Mouse (Mus musculus) T-cell, adult 2 months (primary cell): ENCODE measurements around the gene Lclat1.
A peak's percentile ranks its signal among the peaks of the same experiment; 100 is the strongest.

Source experiments
- DNase-seq: peaks from one replicate; pipeline ENCODE4 v3.0.0; 2022; ENCODE audit warnings: low spot score

Lclat1 gene

DNA sequence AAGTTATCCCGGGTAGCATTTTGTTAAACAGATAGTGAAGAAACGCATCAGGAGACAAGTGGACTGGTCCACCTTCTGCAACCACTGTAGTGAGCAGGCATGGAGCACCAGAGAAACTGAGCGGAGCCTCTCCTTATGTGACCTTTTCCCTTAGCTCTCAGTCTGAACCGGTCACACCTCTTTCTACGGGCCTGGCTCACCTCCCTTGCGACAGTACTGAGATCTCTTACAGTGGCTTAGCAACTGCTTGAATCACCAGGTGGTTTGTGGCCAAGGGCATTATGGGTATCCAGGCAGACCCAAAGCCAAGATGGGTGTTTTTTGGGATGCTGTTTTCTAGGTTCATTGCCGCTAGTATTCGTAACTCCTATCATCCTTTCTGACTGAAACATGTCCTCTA lies 16.4 kb upstream of the Lclat1 start:
- no peak for DNase-seq

DNA sequence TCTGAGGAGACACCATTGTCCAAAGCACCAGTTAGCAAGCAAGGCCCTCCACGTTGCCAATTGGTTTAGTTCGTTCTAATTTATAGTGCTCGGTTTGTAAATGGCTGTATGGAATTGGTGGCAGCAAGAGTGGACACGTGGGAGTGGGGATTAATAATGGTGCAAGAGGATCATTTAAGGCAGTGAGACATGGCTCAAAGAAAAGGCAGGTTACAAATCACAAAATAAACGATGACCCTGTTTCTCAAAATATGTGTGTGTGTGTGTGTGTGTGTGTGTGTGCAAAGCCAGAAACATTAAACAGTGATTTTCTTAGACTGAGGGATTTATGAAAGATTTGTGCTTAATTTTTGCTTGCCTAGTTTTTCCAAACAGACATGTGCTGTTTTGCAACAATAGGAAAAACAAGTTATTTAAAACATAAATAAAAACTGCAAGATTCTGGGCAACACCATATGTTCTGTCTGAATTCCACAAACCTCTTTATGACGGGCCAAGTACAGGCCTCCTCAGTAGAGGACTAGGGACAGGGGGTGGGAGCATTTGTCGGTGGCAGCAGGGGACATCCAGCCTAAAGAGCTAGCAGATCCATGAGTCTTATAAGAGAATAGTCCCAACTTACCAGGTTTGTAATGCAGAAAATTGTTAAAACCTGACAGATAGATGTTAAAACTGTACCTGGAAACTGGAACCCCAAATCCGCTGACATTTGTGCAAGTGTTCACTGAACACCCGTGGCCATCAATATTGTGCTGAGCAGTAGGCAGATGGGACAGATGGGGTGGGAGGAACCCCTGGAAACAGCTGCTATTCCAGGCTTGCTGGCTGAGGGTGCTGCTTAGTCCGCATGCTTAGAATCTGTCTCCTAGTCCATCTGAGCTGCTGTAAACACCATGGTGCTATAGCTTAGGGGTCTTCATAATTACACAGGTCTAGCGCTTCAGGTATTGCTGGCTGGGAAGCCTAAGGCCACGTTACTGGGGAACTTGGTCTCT lies 15.4 kb upstream of the Lclat1 start:
- no peak for DNase-seq

GRCm38 (mm10) chr17:73095070-73095469 lies 12.7 kb upstream of the Lclat1 start:
- DNase-seq = no peak

DNA sequence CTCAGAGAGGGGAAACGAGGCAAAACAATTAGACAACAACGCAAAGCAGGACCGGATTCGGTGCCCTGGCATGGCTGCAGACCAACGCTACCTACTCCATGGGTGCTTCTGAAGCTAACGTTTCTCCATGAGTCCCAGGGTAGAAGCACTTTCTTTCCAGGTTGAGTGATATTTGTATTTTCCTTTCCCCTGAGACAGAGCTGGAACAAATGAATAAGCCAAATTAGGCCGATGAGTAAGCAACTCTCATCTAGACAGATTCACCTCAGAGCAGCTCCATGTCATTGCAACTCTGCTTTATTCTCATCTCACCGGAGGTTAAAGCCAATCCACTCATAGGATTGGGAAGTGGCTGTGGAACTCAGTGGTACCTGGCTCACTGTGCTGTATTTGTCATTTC lies 12.2 kb upstream of the Lclat1 start:
- no peak for DNase-seq

DNA sequence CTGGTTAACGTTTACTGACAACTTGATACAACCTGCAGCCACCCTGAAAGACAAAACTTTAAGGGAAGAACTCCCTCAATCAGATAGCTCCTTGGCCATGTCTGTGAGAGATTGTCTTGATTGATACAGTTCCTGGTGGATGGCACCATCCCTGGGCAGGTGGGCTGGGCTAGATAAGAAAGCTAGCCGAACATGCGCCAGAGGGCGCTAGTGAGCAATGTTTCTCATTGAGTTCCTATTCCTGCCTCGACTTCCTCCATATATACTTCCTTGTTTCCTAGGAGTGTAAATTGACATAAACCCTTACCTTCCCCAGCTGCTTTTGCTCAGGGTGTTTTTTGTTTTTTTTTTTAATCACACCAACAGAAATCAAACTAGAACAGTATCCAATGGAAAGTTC lies 11.3 kb upstream of the Lclat1 start:
- peak; percentile 58 for DNase-seq

DNA sequence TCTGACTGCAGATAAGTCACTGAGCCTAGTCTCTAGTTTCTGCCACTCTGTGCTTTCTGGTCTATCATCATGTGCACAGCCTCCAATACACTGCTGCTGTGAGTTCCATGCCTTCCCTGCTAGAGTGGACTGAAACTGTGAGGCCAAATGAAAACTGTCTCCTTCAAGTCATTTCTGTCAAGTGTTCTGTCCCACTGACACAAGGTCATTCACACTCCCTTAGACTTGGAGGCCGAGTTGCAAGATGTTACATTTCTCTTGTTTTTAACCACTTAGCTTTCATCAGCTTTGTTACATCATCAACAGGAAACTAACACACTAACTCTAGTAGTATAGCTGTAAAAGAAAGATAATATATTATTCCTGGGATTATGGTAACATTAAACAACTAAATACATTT lies 9.1 kb upstream of the Lclat1 start:
- no peak for DNase-seq

DNA sequence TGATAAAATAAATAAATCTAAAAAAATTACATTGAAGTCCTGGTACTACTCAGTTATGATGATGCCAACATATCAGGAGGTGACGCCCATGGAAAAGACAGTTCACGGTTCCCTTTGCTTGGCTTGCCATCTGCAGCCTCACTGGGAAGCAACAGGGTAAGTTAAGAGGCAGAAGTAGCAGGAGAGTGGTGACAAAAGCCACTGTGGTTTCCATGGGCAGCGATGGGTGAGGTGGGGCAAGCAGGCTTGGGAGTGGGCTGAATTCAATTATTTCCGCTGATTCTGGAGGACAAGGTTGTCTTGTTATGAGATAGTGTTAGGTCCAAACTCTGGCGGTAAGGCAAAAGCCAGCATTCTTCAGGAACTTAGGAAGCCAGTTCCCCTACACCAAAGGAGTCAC lies 7.4 kb upstream of the Lclat1 start:
- DNase-seq = no peak

DNA sequence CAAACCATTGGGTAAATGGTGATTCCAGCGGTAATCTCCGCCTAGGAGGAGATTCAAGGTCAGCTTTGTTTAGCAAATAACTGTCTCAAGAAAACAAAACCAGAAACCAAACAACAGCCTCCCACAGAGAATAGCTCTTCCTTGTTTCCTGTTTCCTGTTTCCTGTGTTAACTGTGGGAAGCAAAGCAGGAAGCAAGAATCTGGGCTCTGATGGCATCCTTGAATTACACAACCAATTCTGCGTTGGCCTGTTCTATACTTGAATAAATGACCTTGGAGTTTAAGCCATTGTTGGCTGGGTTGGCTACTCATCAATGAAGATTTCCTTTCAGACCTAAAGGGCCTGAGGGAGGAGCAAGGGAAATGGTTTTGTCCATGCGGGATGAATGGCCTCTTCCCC lies 5.2 kb upstream of the Lclat1 start:
- DNase-seq = no peak

DNA sequence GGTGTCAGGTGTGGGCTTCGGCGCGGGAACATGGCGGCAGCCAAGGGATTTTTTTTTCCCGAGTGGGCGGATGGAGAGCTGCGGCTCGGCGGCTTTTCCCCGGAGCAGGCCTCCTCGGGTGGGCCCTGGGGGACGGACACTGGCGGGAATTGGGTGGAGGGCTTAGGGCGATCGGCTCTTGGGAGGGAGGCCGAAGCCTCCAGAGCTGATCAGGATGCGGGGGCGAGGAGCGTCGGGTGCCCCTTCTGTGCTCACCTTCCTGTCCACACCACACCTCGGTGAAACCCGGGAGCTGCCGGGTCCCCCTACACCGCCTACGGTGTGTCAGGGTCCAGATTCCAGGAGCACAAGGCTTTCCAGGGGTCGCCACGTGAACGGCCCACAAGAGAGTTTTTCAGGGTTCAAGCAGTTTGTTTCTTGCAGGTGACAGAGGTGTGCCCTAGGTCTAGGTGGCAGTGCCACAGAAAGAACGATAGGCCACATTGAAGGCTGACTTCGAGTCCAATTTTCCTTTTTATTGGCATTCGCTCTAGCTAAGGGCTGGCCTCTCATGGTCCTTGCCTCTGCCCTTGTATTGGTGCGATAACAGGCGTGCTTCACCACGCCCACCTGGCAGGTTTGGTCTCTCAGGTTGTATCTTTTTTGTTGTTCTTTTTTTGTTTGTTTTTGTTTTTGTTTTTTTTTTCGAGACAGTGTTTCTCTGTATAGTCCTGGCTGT lies 544 bp downstream of the Lclat1 start:
- DNase-seq = no peak

DNA sequence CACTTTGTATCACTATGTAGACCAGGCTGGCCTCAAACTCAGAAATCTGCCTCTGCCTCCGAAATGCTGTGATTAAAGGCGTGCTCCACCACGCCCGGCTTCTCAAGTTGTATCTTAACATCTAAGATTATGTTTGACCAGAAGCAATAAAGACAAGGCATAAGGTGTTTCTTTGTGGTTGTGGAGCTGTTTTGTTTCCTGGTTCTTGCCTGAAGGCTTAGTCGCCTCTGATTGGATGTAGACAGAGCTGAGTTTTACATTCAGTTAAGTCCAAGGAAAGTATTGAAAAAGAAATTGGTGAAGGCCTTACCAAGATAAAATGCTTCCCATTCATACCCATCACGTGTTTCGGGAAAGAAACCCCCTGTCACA lies 1.1 kb downstream of the Lclat1 start:
- no peak for DNase-seq

- no peak for DNase-seq
These were observed 4.3 kb downstream of the Lclat1 start for GRCm38 (mm10) chr17:73112128-73112527.

- DNase-seq = no peak
These were observed 4.8 kb downstream of the Lclat1 start for GRCm38 (mm10) chr17:73112601-73113000.

GRCm38 (mm10) chr17:73113230-73113629 lies 5.4 kb downstream of the Lclat1 start:
- no peak for DNase-seq

GRCm38 (mm10) chr17:73118134-73118533 lies 10.3 kb downstream of the Lclat1 start:
- no peak for DNase-seq

GRCm38 (mm10) chr17:73118702-73119101 lies 10.9 kb downstream of the Lclat1 start:
- DNase-seq = no peak

DNA sequence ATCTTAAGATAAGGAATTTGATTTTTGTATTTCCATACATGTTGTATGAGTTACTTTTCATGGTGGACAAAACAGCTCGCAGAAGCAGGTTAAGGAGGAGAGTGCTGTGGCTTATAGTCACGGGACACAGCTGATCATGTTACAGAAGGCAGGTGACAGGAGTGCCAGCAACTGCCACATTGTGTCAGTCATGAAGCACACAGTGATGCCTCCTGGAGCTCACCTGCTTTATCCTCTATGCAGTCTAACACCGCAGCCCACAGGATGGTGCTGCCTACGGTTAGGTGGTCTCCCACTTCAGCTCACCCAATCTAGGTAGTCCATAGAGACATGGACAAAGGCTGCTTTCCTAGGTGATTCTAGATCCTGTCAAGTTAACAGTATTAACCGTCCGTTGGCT lies 11.4 kb downstream of the Lclat1 start:
- DNase-seq = peak; percentile 1

DNA sequence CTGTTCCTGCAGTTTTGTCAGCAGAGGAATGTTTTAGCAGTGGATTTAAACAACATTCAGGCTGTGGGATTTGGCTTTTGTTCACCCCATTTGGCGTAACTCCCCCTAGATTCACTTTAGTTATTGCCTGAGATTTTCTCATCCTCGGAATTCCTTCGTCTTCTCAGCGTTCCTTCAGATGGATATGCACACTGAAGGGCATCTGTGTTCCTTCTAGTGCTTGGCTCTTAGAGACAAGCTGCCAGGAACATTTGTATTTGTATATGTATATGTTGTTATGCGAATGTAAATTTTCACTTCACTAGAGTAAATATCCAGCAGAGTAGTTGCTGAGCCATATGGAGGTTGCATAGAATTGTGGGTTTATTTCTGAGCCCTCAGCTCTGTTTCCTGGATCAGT lies 12.8 kb downstream of the Lclat1 start:
- DNase-seq = no peak

DNA sequence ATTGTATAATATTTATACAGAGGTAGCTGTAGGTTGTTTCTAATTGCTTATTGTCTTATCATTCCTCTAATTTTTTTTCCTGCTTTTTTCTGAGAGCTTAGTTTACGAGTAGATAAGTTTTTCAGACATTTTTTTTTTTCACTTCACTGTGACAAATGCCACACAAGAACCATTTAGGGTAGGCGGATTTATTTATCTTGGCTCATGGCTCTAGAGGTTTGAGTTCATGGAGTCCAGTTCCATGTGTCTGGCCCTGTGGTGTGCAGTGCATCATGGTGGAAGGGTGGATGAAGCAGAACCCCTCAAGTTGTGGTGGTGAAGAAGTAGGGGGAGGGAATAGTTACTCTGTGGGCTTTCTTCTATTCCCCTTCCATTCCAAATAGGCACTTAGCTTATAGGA lies 13.9 kb downstream of the Lclat1 start:
- no peak for DNase-seq

DNA sequence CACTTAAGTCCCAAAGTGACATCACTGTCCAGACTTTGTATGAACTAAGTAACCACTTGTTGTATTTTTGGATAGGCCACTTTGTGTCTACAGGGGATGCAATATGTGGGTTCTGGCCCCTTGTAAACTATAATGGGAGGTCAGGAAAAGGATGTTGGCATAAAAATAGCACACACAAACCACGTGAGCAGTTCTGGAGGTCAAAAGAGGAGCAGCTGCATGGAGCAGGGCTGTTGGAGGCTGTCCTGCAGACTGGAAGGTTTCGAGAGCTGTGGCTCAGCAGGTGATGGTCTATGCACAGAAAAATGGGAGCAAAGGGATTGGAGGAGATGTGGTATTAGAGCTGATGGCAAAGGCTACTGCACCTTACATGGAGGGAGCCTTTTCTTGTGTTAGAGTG lies 18.6 kb downstream of the Lclat1 start:
- DNase-seq = no peak

- no peak for DNase-seq
These were observed 19.1 kb downstream of the Lclat1 start for GRCm38 (mm10) chr17:73126903-73127302.

GRCm38 (mm10) chr17:73136562-73137484 lies 29.0 kb downstream of the Lclat1 start:
- no peak for DNase-seq

GRCm38 (mm10) chr17:73138217-73138616 lies 30.4 kb downstream of the Lclat1 start:
- no peak for DNase-seq
